Mouse (Mus musculus) liver (tissue): ENCODE measurements around the gene Gba2.
"Not testable (repeated sequence)": the region's sequence is repeated elsewhere in the genome, so short reads cannot be mapped to it uniquely, and the experiment has no call there.

Experiments used
- DNase-seq: peaks from one replicate; pipeline ENCODE4 v3.0.0-alpha.2; 2020; ENCODE audit warnings: mixed read lengths

Gba2 gene

GRCm38 (mm10) chr4:43578376-43579204, at the start of gene Gba2, which contains the start of gene Rgp1:
TSS of gene Gba2 (minus strand) at chr4:43578873.
TSS of gene Rgp1 (plus strand) at chr4:43578715.
- peak; percentile 96 for DNase-seq

DNA sequence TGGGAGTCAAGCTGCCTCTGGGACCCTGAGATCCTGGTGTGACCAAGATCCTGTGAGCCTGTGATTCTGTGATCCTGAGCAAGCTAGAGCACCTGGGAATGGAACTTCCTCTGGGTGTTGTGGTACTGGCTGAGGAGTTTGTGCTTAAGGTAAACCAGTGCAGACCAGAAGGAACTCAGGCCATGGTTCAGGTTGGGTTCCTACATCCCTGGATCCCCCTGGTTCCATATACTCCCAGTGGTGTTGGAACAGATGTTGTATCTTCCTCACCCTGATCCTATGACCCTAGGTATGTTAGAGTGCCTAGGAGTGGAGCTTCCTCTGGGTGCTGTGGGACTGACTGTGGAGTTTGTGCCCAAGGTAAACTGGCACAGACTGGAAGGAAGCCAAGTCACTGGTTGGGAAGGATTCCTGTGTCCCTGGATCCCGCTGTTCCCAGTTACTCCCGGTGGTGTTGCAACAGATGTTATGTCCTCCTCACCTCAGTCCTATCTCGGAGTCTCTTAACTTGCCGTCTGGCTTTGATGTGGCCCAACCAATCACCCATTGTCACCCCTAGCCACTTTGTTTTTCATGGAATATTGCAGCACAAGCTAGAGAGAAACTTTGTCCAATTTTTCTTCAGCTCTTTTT, 41.6 kb upstream of the Gba2 start:
- DNase-seq = no peak

DNA sequence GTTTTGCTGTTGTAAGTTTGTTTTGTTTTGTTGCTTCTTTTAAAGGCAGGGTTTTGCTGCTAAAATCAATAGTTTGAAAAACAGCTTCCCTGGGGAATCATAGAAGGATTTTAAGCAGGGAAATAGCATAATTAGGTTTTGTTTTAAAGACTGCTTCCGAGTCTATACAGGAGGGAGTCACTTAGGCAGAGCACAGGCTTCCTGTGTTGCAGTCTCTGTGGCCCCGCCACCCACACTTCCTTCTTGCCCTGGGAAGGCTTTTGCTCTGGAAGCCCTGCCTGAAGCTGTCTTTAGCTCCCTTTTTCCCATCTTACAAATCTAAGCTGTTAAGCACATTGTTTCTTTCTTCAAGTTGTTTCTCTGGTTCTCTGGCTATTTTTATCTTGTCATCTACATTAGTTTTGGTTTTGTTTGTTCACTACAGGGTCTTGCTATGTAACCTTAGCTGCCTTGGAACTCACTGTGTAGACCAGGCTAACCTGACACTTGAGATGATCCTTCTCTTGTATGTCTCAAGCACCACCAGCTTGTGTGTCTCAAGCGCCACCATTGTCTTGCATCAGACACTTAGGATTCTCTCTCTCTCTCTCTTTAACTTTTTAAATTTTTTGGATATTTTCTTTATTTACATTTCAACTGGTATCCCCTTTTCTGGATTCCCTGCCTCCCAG, 34.5 kb upstream of the Gba2 start:
- peak; percentile 45 for DNase-seq

DNA sequence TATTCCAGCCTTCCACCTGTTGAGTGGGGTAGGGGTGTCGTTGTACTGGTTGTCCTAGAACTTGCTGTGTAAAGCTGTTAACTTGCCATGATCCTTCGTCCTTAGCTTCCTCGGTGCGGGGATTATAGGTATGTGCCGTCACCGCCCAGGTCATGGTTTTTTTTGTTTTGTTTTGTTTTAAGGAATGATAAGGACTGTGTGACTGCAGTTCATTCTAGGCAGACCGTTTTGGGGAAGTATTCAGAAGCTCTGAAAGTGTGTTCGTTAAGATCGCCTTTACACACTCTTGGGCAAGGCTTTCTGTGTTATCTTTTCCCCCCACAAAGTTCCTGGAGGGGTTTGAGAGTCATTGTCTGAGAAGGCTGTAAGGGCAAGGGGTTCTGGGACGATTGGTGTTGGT, 33.9 kb upstream of the Gba2 start:
- no peak for DNase-seq

DNA sequence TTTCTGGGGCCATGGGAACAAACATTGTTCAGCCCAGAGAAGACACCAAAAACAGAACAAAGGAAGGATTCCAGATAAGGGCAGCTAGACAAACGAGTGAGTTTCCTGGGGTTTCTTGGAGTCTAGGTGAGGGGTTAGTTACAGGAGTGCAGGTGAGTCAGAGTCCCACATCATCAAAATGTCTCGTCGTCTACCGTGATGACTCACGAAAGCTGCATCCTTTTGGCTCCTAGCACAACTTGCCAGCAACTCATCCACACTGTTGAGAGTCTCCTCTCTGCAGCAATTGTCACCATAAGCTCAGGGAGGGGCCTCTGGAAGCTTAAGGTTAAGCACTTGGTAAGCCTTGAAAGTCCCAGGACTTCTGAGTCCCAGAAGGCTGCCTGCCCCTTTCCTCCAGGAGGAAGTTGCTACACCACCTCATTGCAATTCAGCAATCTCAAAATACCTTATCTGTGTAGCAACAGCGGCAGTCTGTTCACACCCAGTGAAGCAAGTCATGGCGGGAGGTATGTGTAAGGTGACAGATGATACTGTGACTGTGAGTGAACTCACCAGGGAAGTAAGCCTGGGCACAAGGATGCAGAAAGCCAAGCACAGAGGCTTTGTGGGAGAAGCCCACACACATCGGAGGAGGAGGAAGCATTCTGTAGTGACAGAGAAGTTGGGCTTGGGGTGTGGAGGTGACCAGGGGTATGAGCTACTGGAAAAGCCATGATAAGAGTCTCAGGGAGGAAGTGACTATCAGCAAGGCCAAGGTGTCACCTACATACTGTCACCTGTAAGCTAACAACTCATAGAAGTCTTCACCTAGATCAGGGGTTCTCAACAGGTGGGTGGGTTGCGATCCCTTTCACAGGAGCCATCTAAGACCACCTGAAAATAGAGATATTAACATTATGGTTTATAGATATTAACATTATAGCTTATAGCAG, 26.3 kb upstream of the Gba2 start:
- peak; percentile 79 for DNase-seq

DNA sequence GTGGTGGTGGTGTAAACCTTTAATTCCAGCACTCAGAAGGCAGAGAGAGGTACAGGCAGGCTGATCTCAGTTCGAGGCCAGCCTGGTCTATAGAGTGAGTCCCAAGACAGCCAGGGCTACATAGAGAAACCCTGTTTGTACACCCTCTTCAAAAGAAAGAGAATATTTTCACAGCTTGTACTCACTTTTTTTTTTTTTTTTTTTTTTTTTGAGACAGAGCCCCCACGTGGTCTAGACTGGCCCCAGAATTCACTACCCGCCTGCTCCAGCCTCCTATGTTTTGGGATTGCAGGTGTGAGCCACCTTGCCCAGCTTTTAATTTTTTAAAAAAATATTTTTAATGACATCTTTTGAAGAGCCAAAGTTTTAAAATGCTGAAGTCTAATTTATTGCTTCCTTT, 25.4 kb upstream of the Gba2 start:
- DNase-seq = no peak

GRCm38 (mm10) chr4:43600195-43600934, 21.7 kb upstream of the Gba2 start:
- DNase-seq = no peak

DNA sequence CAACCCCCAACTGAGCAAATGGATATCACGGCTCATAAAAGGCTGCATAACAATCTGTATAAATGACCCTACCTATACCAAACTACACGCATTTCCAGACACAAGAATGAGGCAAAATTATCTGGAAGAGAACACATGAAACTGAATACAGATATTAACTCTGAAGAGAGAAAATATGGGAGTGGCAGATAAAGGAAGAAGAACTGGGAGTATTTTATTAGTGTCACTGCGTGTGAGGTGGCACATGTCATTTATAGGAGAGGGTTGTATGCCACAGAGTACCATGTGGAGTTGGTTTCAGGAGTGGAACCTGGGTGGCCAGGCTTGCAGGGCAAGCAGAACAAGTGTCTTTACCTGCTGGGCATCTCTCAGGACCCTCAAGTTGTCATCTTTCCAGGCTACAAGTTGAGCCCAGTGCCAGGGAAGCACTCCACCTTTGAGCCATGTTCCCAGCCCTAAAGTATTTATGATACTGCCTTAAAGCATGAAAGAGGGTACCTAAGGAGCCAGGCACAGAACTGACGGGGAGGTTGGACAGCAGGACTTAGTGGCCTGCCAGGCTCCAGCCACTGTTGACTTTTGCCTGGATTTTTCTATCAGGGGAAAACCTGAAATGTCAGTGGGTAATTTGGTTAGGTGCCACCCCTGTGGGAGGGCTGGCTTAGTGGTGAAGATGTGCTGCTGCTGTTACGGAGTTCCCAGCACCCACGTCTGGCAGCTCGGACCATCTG, 20.1 kb upstream of the Gba2 start:
- no peak for DNase-seq

GRCm38 (mm10) chr4:43598200-43598599, 19.5 kb upstream of the Gba2 start:
- DNase-seq = peak; percentile 73

- not testable (repeated sequence) for DNase-seq
Observed at GRCm38 (mm10) chr4:43596597-43596996, 17.9 kb upstream of the Gba2 start.

GRCm38 (mm10) chr4:43593453-43593852, 14.8 kb upstream of the Gba2 start:
- peak; percentile 1 for DNase-seq

DNA sequence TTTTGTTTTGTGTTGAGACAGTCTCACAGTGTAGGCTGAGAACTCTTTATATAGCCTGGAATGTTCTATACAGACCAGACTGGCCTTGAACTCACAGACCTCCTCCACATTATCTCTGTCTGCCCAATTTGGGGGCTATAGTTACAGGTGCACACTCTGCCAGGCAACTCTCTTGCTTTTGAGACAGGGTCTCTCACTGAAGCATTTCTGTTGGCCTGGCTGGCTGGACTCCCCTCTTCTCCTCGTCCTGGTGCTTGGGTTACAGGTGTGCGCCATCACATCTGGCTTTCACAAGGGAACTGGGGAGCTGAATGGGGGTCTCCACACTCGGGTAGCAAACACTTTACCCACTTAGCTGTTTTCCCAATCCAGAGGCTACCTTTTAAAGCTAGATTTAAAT, 13.3 kb upstream of the Gba2 start:
- DNase-seq = no peak

DNA sequence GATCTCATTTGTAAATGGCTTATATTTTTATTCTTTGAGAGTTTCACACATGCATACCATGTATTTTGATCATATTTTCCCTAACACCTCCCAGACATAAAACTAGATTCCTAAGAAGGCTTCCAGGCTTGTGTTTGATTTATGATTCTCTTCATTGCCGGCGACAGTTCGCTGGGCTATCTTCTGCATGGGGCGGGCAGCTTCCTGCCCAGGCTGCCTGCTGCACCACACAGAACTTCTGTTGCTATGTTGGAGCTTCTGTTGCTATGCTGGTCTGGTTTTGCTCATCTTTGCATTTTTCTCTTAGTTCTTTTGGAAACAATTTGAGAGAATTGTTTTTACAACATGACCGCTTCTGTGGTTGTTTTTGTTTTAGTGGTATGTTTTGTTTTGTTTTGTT, 12.9 kb upstream of the Gba2 start:
- DNase-seq = no peak

- no peak for DNase-seq
Observed at GRCm38 (mm10) chr4:43587681-43588080, 9.0 kb upstream of the Gba2 start.

DNA sequence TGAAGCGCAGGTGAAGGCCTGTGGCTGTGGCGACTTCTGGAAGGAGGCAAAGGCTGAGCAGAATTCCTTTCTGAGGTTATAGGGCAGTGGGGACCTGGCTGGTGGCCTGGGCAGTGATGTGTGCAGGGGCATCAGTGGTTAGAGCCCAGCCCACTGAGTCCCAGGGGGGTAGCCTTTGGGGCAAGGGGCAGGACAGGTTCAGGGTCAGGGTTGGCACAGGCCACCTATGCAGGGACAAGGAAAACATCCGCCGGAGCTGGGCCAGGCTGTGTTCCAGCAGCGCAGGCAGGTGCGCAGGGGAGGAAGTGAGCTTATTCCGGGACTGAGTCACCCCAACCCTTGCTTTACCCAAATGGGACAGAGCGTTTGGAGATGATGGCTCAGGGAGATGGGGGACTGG, 7.7 kb upstream of the Gba2 start:
- DNase-seq = no peak

GRCm38 (mm10) chr4:43585682-43586081, 7.0 kb upstream of the Gba2 start:
- no peak for DNase-seq

- DNase-seq = no peak
Observed at GRCm38 (mm10) chr4:43584444-43585416, 6.1 kb upstream of the Gba2 start, which contains the start of gene Msmp. TSS of gene Msmp (minus strand) at chr4:43584494.

DNA sequence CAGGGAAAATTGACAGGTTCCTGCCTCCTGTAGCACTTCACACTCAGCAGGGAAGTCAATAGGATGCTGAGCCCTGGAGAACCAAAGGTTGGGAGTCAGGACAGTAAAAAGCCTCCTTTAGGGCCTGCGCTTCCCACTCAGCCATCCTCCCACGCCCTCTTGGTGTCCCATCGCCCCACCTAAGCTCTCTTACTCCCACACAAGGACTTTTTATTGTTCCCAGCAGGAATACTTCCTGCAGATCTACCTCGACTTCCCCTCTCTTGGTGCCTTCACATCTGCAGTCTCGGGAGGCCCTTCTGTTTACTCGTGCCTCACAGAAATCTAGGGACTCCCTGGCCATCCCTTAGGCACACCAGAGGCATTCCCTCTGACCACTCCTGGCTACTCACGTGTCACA, 4.7 kb upstream of the Gba2 start:
- DNase-seq = no peak

GRCm38 (mm10) chr4:43582241-43582640, 3.6 kb upstream of the Gba2 start:
- DNase-seq = no peak

- DNase-seq = no peak
Observed at GRCm38 (mm10) chr4:43581381-43581780, 2.7 kb upstream of the Gba2 start.
